Mouse (Mus musculus): ENCODE measurements around the gene P2rx1. TPM values are rescaled to one million over a fixed set of nuclear protein-coding genes. Genes with fewer than 3 reads are reported as not detected.

P2rx1 gene
- polyA plus RNA-seq, 1 experiment: 0.44 TPM

DNA sequence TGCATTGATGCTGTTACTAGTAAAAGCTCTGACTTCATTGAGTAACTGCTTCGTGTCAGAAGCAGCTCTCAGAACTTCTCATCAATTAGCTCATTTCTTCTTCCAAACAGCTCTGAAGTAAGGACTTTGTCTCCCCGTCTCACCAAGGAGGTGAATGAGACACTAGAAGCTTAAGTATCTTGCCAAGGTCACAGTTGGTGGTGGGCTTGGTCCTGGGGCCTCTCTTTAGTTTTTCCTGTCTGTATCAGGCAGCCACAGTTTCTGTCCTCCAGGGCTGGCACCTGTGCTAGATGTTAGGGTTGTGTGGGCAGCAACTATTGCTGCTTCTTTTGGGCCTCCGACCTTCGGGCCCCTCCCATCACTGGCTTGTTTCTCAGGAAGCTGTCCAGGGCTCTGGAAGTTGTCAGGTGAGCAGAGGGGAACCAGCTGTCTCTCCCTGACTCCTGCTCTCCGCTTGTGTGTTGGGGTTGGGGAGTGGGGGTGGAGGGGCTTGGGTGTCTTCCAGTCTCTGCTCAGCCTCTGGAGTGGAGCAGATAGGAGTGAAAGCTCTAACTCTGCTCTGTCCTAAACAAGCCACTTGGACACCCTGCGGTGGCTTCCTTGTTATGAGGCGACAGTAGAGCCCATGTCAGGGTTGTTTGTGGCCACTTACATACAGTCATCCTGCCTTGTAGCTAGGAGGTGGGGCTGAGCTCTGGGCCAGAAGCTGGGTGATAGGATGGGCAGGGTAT, 35.7 kb upstream of the P2rx1 start:
- TF ChIP-seq POLR2A (IDR thresholded peaks at IDR 0.05; ENCODE audit: control insufficient read depth, low read depth, low read length) (no peak), CTCF (IDR thresholded peaks at IDR 0.05; ENCODE audit: control insufficient read depth, insufficient read depth, insufficient replicate concordance, low read depth, low read length) (no peak)

DNA sequence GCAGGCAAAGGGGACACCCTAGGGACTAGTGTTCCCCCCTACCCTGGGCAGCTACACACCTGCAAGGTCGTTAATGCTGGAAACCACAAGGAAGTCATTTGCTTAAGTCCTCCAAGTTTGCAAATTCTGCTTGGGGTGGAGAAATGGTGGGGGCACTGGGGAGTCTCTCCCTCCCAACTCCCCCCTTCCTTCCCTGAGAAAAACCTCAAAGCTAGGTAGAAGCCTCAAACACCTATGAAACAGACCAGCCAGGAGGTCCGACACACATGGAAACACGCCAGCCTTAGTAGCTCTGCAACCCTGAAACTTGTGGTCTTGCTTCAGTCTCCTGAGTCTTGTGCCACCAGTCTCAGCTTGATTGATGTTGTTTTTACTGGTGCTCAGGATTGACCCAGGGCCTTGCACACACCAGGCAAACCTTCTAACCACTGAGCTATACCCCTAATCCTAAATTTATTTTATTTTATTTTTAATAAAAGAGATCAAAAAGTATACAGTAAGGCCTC, 35.1 kb upstream of the P2rx1 start:
- Histone ChIP-seq H3K4me1 (ENCODE audit: control insufficient read depth, insufficient read depth, low read length) (peaks cover 9% of the 10 kb centered on the region), H3K27me3 (ENCODE audit: control insufficient read depth, insufficient read depth, low read length) (no peaks in the 10 kb centered on the region)

More for the DNA sequence above, 35.7 kb upstream of the P2rx1 start:
- Histone ChIP-seq H3K36me3 (ENCODE audit: control insufficient read depth, insufficient read depth, low read length) (no peaks in the 10 kb centered on the region), H3K4me3 (ENCODE audit: control insufficient read depth, low read depth, low read length) (no peak overlapping the region), H3K27me3 (ENCODE audit: control insufficient read depth, insufficient read depth, low read length) (no peaks in the 10 kb centered on the region), H3K27ac (ENCODE audit: control insufficient read depth, insufficient read depth, low read depth, low read length) (no peak overlapping the region), H3K4me1 (ENCODE audit: control insufficient read depth, insufficient read depth, low read length) (peaks cover 9% of the 10 kb centered on the region)

DNA sequence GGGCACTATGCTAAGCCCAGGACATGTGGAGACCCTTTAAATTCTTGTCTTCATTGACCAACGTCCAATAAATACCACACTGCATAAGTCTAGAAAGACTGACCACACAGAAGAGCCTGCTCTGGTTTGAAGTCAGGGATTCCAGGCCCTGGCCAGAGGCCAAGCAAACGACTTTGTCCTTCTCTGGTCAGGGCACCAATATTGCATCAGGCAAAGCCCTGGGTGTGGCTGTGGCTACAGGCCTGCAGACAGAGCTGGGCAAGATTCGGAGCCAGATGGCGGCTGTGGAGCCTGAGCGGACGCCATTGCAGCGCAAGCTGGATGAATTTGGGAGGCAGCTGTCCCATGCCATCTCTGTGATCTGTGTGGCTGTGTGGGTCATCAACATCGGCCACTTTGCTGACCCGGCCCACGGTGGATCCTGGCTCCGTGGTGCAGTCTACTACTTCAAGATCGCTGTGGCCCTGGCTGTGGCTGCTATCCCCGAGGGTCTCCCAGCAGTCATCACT, 23.9 kb upstream of the P2rx1 start:
- no peaks in the 10 kb centered on the region for H3K27me3 ChIP-seq (ENCODE audit: control insufficient read depth, insufficient read depth, low read length)
- H3K4me1 ChIP-seq (ENCODE audit: control insufficient read depth, insufficient read depth, low read length): no peaks in the 10 kb centered on the region
- no peak overlapping the region; the same call in 1 of the 2 replicates for H3K4me3 ChIP-seq (ENCODE audit: control insufficient read depth, low read depth, low read length)
- no peak for TF ChIP-seq CTCF (IDR thresholded peaks at IDR 0.05; ENCODE audit: control insufficient read depth, insufficient read depth, insufficient replicate concordance, low read depth, low read length)
- no peak for TF ChIP-seq POLR2A (IDR thresholded peaks at IDR 0.05; ENCODE audit: control insufficient read depth, low read depth, low read length)
- H3K36me3 ChIP-seq (ENCODE audit: control insufficient read depth, insufficient read depth, low read length): no peaks in the 10 kb centered on the region
- H3K27ac ChIP-seq (ENCODE audit: control insufficient read depth, insufficient read depth, low read depth, low read length): no peak overlapping the region

More for the DNA sequence above, 35.1 kb upstream of the P2rx1 start:
- Histone ChIP-seq H3K36me3 (ENCODE audit: control insufficient read depth, insufficient read depth, low read length) (no peaks in the 10 kb centered on the region), H3K4me3 (ENCODE audit: control insufficient read depth, low read depth, low read length) (no peak overlapping the region), H3K27ac (ENCODE audit: control insufficient read depth, insufficient read depth, low read depth, low read length) (no peak overlapping the region)
- TF ChIP-seq CTCF (IDR thresholded peaks at IDR 0.05; ENCODE audit: control insufficient read depth, insufficient read depth, insufficient replicate concordance, low read depth, low read length): no peak

DNA sequence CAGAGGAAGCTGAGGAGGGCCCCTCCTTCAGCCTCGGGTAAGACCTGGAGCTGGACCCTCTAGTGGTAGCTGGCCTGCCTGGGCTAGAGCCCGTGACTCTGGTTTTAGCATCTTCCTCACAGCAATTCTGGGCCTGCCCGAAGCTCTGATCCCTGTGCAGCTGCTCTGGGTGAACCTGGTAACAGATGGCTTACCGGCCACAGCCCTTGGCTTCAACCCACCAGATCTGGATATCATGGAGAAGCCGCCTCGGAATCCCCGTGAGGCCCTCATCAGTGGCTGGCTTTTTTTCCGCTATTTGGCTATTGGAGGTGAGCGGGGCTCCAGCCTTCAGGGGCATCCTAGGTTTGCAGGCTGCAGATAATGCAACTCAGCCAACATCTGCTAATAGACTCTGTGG, 16.4 kb upstream of the P2rx1 start:
- Histone ChIP-seq H3K27me3 (ENCODE audit: control insufficient read depth, insufficient read depth, low read length) (no peaks in the 10 kb centered on the region), H3K27ac (ENCODE audit: control insufficient read depth, insufficient read depth, low read depth, low read length) (no peak overlapping the region), H3K36me3 (ENCODE audit: control insufficient read depth, insufficient read depth, low read length) (no peaks in the 10 kb centered on the region), H3K4me3 (ENCODE audit: control insufficient read depth, low read depth, low read length) (no peak overlapping the region), H3K4me1 (ENCODE audit: control insufficient read depth, insufficient read depth, low read length) (no peaks in the 10 kb centered on the region)
- no peak for TF ChIP-seq CTCF (IDR thresholded peaks at IDR 0.05; ENCODE audit: control insufficient read depth, insufficient read depth, insufficient replicate concordance, low read depth, low read length)
- TF ChIP-seq POLR2A (IDR thresholded peaks at IDR 0.05; ENCODE audit: control insufficient read depth, low read depth, low read length): no peak

DNA sequence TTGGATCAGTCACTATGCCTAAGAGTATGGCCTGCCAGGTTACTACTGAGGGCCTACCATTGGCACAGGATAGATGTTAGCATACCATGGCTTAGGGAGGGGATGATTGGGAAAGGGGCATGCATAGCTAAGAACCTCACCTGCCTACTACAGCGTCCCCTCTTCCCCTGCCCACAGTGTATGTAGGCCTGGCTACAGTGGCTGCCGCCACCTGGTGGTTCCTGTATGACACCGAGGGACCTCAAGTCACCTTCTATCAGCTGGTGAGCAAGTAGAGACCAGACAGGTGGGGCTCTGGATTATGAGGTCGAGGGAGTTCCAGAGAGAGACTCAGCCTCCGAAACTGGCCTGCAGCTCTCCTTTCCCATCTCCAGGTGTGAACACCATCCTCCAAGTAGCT, 15.6 kb upstream of the P2rx1 start:
- Histone ChIP-seq H3K27ac (ENCODE audit: control insufficient read depth, insufficient read depth, low read depth, low read length) (no peak overlapping the region), H3K36me3 (ENCODE audit: control insufficient read depth, insufficient read depth, low read length) (no peaks in the 10 kb centered on the region), H3K27me3 (ENCODE audit: control insufficient read depth, insufficient read depth, low read length) (no peaks in the 10 kb centered on the region), H3K4me1 (ENCODE audit: control insufficient read depth, insufficient read depth, low read length) (no peaks in the 10 kb centered on the region), H3K4me3 (ENCODE audit: control insufficient read depth, low read depth, low read length) (no peak overlapping the region)
- TF ChIP-seq CTCF (IDR thresholded peaks at IDR 0.05; ENCODE audit: control insufficient read depth, insufficient read depth, insufficient replicate concordance, low read depth, low read length) (peak; percentile 40; the same call in 1 of the 2 replicates), POLR2A (IDR thresholded peaks at IDR 0.05; ENCODE audit: control insufficient read depth, low read depth, low read length) (no peak)

DNA sequence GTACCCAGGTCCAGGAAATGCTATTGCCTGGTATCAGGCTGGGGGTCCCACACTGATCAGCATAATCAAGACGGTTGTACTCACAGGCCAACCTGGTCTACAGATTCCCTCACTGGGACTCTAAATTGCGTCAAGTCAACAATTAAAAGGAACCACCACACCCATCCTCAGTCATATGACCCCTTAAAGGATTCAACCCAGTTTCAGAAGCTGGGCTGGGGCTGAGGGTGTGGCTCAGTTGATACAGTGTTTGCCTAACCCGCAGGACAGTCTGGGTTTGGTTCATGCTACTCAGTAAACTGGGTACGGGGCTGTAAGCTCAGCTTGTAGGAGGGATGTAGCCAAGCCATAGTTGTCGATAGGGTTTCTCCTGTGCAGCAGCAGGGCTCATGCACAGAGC, 12.2 kb upstream of the P2rx1 start:
- no peak for TF ChIP-seq POLR2A (IDR thresholded peaks at IDR 0.05; ENCODE audit: control insufficient read depth, low read depth, low read length)
- TF ChIP-seq CTCF (IDR thresholded peaks at IDR 0.05; ENCODE audit: control insufficient read depth, insufficient read depth, insufficient replicate concordance, low read depth, low read length): no peak
- H3K4me1 ChIP-seq (ENCODE audit: control insufficient read depth, insufficient read depth, low read length): no peaks in the 10 kb centered on the region; the same call in 1 of the 2 replicates
- H3K36me3 ChIP-seq (ENCODE audit: control insufficient read depth, insufficient read depth, low read length): no peaks in the 10 kb centered on the region

DNA sequence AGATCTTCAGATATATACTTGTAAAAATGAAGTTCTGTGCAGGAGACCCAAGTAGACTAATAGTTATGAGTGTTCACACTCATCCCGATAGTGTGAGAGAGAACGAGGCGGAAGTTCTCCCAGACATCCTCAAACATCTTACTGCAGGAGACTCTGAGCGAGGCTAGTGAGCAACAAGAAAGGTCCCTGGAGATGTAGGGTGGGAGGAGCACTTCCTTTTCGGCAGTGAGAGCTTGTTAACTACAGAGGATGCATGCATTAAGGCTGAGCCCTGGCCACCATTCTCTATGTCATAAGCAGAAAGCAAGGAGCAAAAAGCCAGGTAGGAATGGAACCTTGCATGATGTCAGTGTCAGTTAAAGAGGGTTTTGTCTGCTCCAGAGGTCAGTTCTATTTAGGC, 11.7 kb upstream of the P2rx1 start:
- H3K36me3 ChIP-seq (ENCODE audit: control insufficient read depth, insufficient read depth, low read length): no peaks in the 10 kb centered on the region
- no peak overlapping the region for H3K4me3 ChIP-seq (ENCODE audit: control insufficient read depth, low read depth, low read length)
- TF ChIP-seq POLR2A (IDR thresholded peaks at IDR 0.05; ENCODE audit: control insufficient read depth, low read depth, low read length) (no peak), CTCF (IDR thresholded peaks at IDR 0.05; ENCODE audit: control insufficient read depth, insufficient read depth, insufficient replicate concordance, low read depth, low read length) (no peak)
- no peak overlapping the region for H3K27ac ChIP-seq (ENCODE audit: control insufficient read depth, insufficient read depth, low read depth, low read length)
- H3K4me1 ChIP-seq (ENCODE audit: control insufficient read depth, insufficient read depth, low read length): no peaks in the 10 kb centered on the region; the same call in 1 of the 2 replicates
- H3K27me3 ChIP-seq (ENCODE audit: control insufficient read depth, insufficient read depth, low read length): no peaks in the 10 kb centered on the region

More for the DNA sequence above, 12.2 kb upstream of the P2rx1 start:
- no peaks in the 10 kb centered on the region for H3K27me3 ChIP-seq (ENCODE audit: control insufficient read depth, insufficient read depth, low read length)
- no peak overlapping the region for H3K27ac ChIP-seq (ENCODE audit: control insufficient read depth, insufficient read depth, low read depth, low read length)
- no peak overlapping the region for H3K4me3 ChIP-seq (ENCODE audit: control insufficient read depth, low read depth, low read length)
